Mouse (Mus musculus) C2C12 (cell line): Measurements from ENCODE around the gene Syn3. TPM values are rescaled to one million over a fixed set of nuclear protein-coding genes. Genes with fewer than 3 reads are reported as not detected.
"Not testable (repeated sequence)": the region's sequence is repeated elsewhere in the genome, so short reads cannot be mapped to it uniquely, and the experiment has no call there.

Experiments used
- H3K27me3 ChIP-seq: one replicate; pipeline ENCODE4 v1.6.1; 2011; ENCODE audit not compliant: control insufficient read depth, insufficient read depth, insufficient read length
- H3K36me3 ChIP-seq: one replicate; pipeline ENCODE4 v1.6.1; 2011; ENCODE audit not compliant: control insufficient read depth, insufficient read depth
- H3K4me3 ChIP-seq: one replicate; pipeline ENCODE4 v1.5.1; 2011; ENCODE audit warnings: mild to moderate bottlenecking, control low read depth; ENCODE audit not compliant: poor library complexity, insufficient read depth, severe bottlenecking
- H3K79me2 ChIP-seq: one replicate; pipeline ENCODE4 v1.6.1; 2011; ENCODE audit not compliant: control insufficient read depth, insufficient read depth
- H3K79me3 ChIP-seq: one replicate; pipeline ENCODE4 v1.6.1; 2011; ENCODE audit warnings: low read depth, control low read depth
- H3ac ChIP-seq: one replicate; pipeline ENCODE3; 2011; ENCODE audit warnings: low read depth; ENCODE audit not compliant: control insufficient read depth, insufficient read length
- CEBPB ChIP-seq: IDR thresholded peaks from one replicate; pipeline ENCODE4 v1.6.1; 2011; ENCODE audit warnings: low read depth, mild to moderate bottlenecking, control low read depth, moderate library complexity
- CTCF ChIP-seq: IDR thresholded peaks from one replicate; pipeline ENCODE4 v1.5.1; 2011; ENCODE audit not compliant: control insufficient read depth, insufficient read depth, insufficient read length
- FOSL1 ChIP-seq: IDR thresholded peaks from one replicate; pipeline ENCODE4 v1.8.0; 2011; ENCODE audit warnings: mild to moderate bottlenecking, low read length; ENCODE audit not compliant: poor library complexity, insufficient read depth, severe bottlenecking
- MAX ChIP-seq: IDR thresholded peaks from one replicate; pipeline ENCODE4 v1.6.1; 2011; ENCODE audit warnings: mild to moderate bottlenecking, control low read depth
- MYOD1 ChIP-seq: IDR thresholded peaks from one replicate; pipeline ENCODE4 v1.6.1; 2011; ENCODE audit warnings: low read depth; ENCODE audit not compliant: control insufficient read depth, insufficient read length
- MYOG ChIP-seq: IDR thresholded peaks from one replicate; pipeline ENCODE4 v1.6.1; 2011; ENCODE audit not compliant: control insufficient read depth, insufficient read length; ENCODE audit errors: extremely low read depth
- USF1 ChIP-seq: IDR thresholded peaks from one replicate; pipeline ENCODE4 v1.6.1; 2011; ENCODE audit warnings: low read depth, mild to moderate bottlenecking, control low read depth, moderate library complexity
- polyA plus RNA-seq: library from polyadenylated mRNA; unstranded; fragments of >200 nt; fragmentation: generic; extraction: Trizol; gene quantifications from one replicate; pipeline ENCODE4 v1.2.1, GENCODE M21; 2012; ENCODE audit warnings: missing spikeins

The Syn3 gene
- polyA plus RNA-seq, 1 experiment = 0.20 TPM

DNA sequence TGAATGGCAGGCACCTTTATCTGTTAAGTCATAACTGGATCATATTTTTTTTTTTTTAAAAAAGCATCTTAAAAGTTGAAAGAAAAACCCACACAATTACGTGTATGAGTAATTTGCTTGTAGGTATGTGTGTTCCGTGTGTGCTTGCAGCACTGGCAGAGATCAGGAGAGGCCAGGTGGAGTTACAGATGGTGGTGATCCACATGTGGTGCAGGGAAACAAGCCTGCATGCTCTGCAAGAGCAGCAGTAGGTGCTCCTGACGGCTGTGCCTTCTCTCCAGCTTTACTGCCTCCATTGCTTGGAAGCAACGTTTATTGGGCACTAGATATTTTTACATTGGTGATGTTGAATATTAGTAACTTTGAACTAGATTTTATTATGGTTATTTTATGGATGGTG, 455.0 kb downstream of the Syn3 start:
- H3K79me3 ChIP-seq = no peaks in the 10 kb centered on the region
- H3K4me3 ChIP-seq = no peak overlapping the region
- no peak overlapping the region for H3ac ChIP-seq
- H3K27me3 ChIP-seq = no peaks in the 10 kb centered on the region
- H3K79me2 ChIP-seq = no peaks in the 10 kb centered on the region
- H3K36me3 ChIP-seq = peaks cover 19% of the 10 kb centered on the region
- no peak for TF ChIP-seq MYOG

DNA sequence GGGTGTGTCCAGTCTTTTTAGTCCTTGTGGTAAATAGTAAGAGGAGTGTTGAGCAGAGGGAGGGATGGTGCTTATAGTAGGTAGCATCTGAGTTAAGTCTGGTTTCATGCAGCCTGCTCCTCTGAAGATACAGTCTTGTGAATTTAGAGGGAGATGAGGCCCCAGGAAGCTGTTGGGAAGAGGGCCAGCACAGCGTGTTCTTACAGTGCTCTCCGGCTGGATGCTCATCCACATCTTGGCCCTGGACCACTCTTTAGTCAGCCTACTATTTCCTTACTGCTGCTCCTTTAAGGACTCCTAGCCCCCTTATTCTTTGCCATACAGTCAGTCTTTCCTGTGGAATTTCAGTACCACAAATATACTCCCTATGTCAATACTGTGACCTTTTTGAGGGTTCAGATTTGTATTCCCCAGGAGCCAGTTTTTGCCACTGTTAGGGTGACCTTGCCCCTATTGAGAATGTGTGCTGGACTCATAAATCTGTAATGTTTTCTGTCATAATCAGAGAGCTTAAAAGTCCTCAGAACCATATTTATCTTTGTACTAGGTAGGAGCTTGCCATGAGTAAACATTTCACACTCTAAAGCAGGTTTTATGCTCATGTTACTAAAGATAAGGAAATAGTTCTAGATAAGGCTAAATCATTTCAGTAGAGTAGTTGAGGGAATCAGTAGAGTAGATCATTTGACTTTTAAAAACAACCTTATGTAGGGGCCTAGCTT, 464.5 kb downstream of the Syn3 start:
- H3ac ChIP-seq = no peak overlapping the region
- H3K27me3 ChIP-seq = no peaks in the 10 kb centered on the region
- TF ChIP-seq MYOG = no peak
- no peak for TF ChIP-seq CEBPB
- no peak for TF ChIP-seq MYOD1
- TF ChIP-seq FOSL1 = no peak
- TF ChIP-seq USF1 = no peak
- TF ChIP-seq MAX = no peak
- TF ChIP-seq CTCF = no peak
- H3K79me2 ChIP-seq = no peaks in the 10 kb centered on the region
- H3K79me3 ChIP-seq = no peaks in the 10 kb centered on the region
- peaks cover 39% of the 10 kb centered on the region for H3K36me3 ChIP-seq
- H3K4me3 ChIP-seq = no peak overlapping the region

DNA sequence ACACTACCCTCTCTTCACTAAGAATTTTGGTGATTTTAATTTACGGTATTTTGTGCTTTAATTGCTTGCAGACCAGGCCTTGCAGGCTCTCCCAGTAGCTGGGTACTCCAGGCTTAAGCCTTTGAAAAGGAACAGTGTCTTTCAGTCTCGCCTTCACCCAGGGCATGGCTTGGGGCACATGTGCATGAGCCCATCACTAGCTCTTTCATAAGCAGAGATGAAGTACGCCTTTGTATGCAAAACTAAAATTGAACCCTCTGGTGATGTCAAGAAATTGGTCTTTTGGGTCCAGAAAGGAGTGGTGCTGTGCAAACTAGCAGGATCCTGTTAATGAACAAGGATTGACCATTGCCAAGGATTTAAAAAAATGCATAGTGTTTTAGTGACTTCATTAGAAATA, 466.2 kb downstream of the Syn3 start:
- Histone ChIP-seq H3K79me2 (no peaks in the 10 kb centered on the region), H3ac (no peak overlapping the region), H3K79me3 (no peaks in the 10 kb centered on the region), H3K4me3 (no peak overlapping the region), H3K36me3 (peaks cover 50% of the 10 kb centered on the region), H3K27me3 (no peaks in the 10 kb centered on the region)
- TF ChIP-seq USF1 (no peak), CTCF (no peak), MYOD1 (no peak), MYOG (no peak)

DNA sequence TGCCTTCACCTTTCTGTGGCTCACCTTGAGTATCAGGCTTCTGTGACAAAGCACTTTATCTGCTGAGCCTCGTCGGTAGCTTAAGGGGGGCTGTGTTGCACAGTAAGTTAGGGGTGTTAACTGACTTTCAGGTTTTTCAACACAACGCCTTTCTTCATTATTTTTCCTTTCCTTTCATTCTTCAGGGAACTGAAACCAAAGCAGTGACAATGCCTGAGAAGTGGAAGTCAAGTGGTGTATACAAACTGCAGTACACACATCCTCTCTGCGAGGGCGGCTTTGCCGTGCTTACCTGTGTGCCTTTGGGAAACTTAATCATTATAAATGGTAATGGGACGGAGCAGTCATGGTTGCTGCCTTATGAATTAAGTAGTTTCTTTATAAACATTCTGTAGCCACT, 468.0 kb downstream of the Syn3 start:
- H3ac ChIP-seq = no peak overlapping the region
- no peaks in the 10 kb centered on the region for H3K79me2 ChIP-seq
- H3K27me3 ChIP-seq = no peaks in the 10 kb centered on the region
- no peak overlapping the region for H3K4me3 ChIP-seq
- TF ChIP-seq MAX (no peak), CTCF (no peak)
- peaks cover 45% of the 10 kb centered on the region for H3K36me3 ChIP-seq
- no peaks in the 10 kb centered on the region for H3K79me3 ChIP-seq

DNA sequence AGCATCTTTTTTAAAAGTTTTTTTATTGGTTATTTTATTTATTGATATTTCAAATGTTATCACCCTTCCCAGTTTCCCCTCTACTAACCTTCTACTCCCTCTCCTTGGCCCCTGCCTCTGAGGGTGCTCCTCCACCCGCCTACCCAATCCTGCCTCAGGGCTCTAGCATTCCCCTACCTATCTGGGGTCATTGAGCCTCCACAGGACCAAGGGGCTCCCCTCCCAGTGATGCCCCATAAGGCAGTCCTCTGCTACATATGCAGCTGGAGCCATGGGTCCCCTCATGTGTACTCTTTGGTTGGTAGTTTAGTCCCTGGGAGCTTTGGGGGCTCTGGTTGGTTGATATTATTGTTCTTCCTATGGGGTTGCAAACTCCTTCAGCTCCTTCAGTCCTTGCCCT, 471.9 kb downstream of the Syn3 start:
- not testable (repeated sequence) for H3ac ChIP-seq, H3K27me3 ChIP-seq, H3K79me3 ChIP-seq, H3K4me3 ChIP-seq
- peaks cover 17% of the 10 kb centered on the region for H3K79me2 ChIP-seq
- H3K36me3 ChIP-seq = peaks cover 29% of the 10 kb centered on the region

DNA sequence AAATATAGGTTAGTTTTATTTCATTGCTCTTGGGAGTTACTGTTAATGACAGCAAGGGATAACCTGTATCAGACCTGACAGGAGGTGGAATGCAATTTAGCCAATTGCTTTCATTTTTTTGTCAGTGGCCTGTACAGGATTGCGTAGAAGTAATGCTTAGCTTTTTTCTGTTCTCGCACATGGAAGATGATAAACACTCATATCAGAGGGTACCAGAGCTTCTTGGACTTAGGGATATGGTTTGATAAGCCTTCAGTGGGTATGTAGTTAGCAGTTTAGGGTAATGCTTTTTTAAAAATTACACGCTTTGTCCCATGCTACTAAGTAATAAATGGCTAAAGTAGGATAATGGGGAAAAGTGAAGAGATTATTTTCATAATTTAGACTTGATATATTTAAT, 472.3 kb downstream of the Syn3 start:
- TF ChIP-seq CEBPB (no peak), MAX (no peak), CTCF (no peak), FOSL1 (no peak), USF1 (no peak), MYOD1 (no peak), MYOG (no peak)
- Histone ChIP-seq H3K4me3 (no peak overlapping the region), H3K27me3 (no peaks in the 10 kb centered on the region), H3ac (no peak overlapping the region), H3K79me3 (peaks cover 9% of the 10 kb centered on the region), H3K36me3 (peaks cover 25% of the 10 kb centered on the region), H3K79me2 (peaks cover 17% of the 10 kb centered on the region)

DNA sequence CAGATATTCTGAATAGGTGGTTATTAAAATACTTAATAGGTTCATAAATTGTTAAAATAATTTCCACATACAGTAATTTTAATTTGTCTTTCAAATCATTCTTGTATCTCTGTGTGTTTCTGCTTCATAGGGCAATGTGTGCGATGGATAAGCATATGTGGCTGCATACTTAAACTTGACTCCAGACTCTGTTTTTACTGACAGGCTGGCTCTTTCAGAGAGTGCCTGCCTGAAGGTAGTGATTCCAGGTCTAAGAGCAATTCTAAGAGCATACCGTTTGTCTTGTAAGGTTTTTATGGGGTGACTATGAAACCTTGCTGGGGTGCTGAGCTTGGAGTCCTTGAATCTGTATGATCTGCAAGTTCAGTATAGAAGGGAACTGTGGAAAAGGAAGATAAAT, 472.8 kb downstream of the Syn3 start:
- Histone ChIP-seq H3K79me3 (peaks cover 9% of the 10 kb centered on the region), H3K4me3 (no peak overlapping the region), H3K27me3 (no peaks in the 10 kb centered on the region), H3ac (no peak overlapping the region), H3K79me2 (peaks cover 17% of the 10 kb centered on the region), H3K36me3 (peaks cover 22% of the 10 kb centered on the region)
- TF ChIP-seq CEBPB (no peak), CTCF (no peak), MAX (no peak), FOSL1 (no peak), MYOG (no peak), MYOD1 (no peak), USF1 (no peak)
